Mouse (Mus musculus): ENCODE measurements around the gene Ptprd. TPM values are rescaled to one million over a fixed set of nuclear protein-coding genes. Genes with fewer than 3 reads are reported as not detected.

Gene Ptprd
- polyA plus RNA-seq, 1 experiment from 2014 or later: 5.6 TPM

GRCm38 (mm10) chr4:78038401-78038800, 173.4 kb downstream of the Ptprd start:
- no peaks in the 10 kb centered on the region for H3K36me3 ChIP-seq (ENCODE audit: control insufficient read depth, insufficient read depth, low read length)
- 80% methylated on average over 5 of the region's 5 CpGs for WGBS
- no peak overlapping the region for H3K27ac ChIP-seq (replicated peaks)
- TF ChIP-seq CTCF (IDR thresholded peaks at IDR 0.05; ENCODE audit: low read depth) (no peak), EP300 (optimal IDR thresholded peaks at IDR 0.05) (no peak)
- no peak overlapping the region for H3K9ac ChIP-seq (ENCODE audit: low read length)
- ATAC-seq (ENCODE audit: low FRiP score, low TSS enrichment) (no peak), DNase-seq (ENCODE audit: low spot score) (no peak)
- H3K4me1 ChIP-seq (replicated peaks; ENCODE audit: control insufficient read depth, insufficient read depth): no peaks in the 10 kb centered on the region
- H3K9me3 ChIP-seq (ENCODE audit: control insufficient read depth, low read length): no peaks in the 10 kb centered on the region
- H3K4me3 ChIP-seq (ENCODE audit: low read depth, low read length): no peak overlapping the region
- no peaks in the 10 kb centered on the region for H3K27me3 ChIP-seq (ENCODE audit: control insufficient read depth, insufficient read depth, low read length)
- H3K4me2 ChIP-seq (replicated peaks; ENCODE audit: low read depth): no peak overlapping the region

GRCm38 (mm10) chr4:78002065-78002464, 209.7 kb downstream of the Ptprd start:
- no peak overlapping the region for H3K4me3 ChIP-seq (ENCODE audit: low read depth, low read length)
- no peak for TF ChIP-seq EP300 (optimal IDR thresholded peaks at IDR 0.05)
- TF ChIP-seq CTCF (IDR thresholded peaks at IDR 0.05; ENCODE audit: low read depth): no peak
- 61% methylated on average over 1 of the region's 1 CpGs for WGBS
- no peak overlapping the region for H3K4me2 ChIP-seq (replicated peaks; ENCODE audit: low read depth)
- H3K4me1 ChIP-seq (replicated peaks; ENCODE audit: control insufficient read depth, insufficient read depth): no peaks in the 10 kb centered on the region
- H3K27ac ChIP-seq (replicated peaks): no peak overlapping the region
- no peak overlapping the region for H3K9ac ChIP-seq (ENCODE audit: low read length)
- DNase-seq (ENCODE audit: low spot score): no peak
- no peaks in the 10 kb centered on the region for H3K36me3 ChIP-seq (ENCODE audit: control insufficient read depth, insufficient read depth, low read length)
- no peaks in the 10 kb centered on the region for H3K9me3 ChIP-seq (ENCODE audit: control insufficient read depth, low read length)
- no peak for ATAC-seq (ENCODE audit: low FRiP score, low TSS enrichment)
- no peaks in the 10 kb centered on the region for H3K27me3 ChIP-seq (ENCODE audit: control insufficient read depth, insufficient read depth, low read length)

- H3K4me2 ChIP-seq (replicated peaks; ENCODE audit: low read depth): no peak overlapping the region
- H3K36me3 ChIP-seq (ENCODE audit: control insufficient read depth, insufficient read depth, low read length): no peaks in the 10 kb centered on the region
- H3K27me3 ChIP-seq (ENCODE audit: control insufficient read depth, insufficient read depth, low read length): no peaks in the 10 kb centered on the region
- no peaks in the 10 kb centered on the region for H3K9me3 ChIP-seq (ENCODE audit: control insufficient read depth, low read length)
- WGBS: 51% methylated on average over 4 of the region's 4 CpGs
- TF ChIP-seq EP300 (optimal IDR thresholded peaks at IDR 0.05) (no peak), CTCF (IDR thresholded peaks at IDR 0.05; ENCODE audit: low read depth) (no peak)
- H3K4me3 ChIP-seq (ENCODE audit: low read depth, low read length): no peak overlapping the region
- no peak for ATAC-seq (ENCODE audit: low FRiP score, low TSS enrichment)
- no peak overlapping the region for H3K27ac ChIP-seq (replicated peaks)
- DNase-seq (ENCODE audit: low spot score): no peak
- H3K9ac ChIP-seq (ENCODE audit: low read length): no peak overlapping the region
- H3K4me1 ChIP-seq (replicated peaks; ENCODE audit: control insufficient read depth, insufficient read depth): no peaks in the 10 kb centered on the region
Measured at GRCm38 (mm10) chr4:77992709-77993108, 219.1 kb downstream of the Ptprd start.

GRCm38 (mm10) chr4:77982094-77982493, 229.7 kb downstream of the Ptprd start:
- no peak for DNase-seq (ENCODE audit: low spot score)
- 86% methylated on average over 4 of the region's 4 CpGs for WGBS
- no peak for TF ChIP-seq EP300 (optimal IDR thresholded peaks at IDR 0.05)
- no peak for TF ChIP-seq CTCF (IDR thresholded peaks at IDR 0.05; ENCODE audit: low read depth)
- Histone ChIP-seq H3K27ac (replicated peaks) (no peak overlapping the region), H3K36me3 (ENCODE audit: control insufficient read depth, insufficient read depth, low read length) (no peaks in the 10 kb centered on the region), H3K9me3 (ENCODE audit: control insufficient read depth, low read length) (no peaks in the 10 kb centered on the region), H3K4me2 (replicated peaks; ENCODE audit: low read depth) (no peak overlapping the region), H3K4me3 (ENCODE audit: low read depth, low read length) (no peak overlapping the region), H3K27me3 (ENCODE audit: control insufficient read depth, insufficient read depth, low read length) (no peaks in the 10 kb centered on the region), H3K9ac (ENCODE audit: low read length) (no peak overlapping the region), H3K4me1 (replicated peaks; ENCODE audit: control insufficient read depth, insufficient read depth) (no peaks in the 10 kb centered on the region)
- ATAC-seq (ENCODE audit: low FRiP score, low TSS enrichment): no peak

GRCm38 (mm10) chr4:77961711-77962110, 250.1 kb downstream of the Ptprd start:
- Histone ChIP-seq H3K4me2 (replicated peaks; ENCODE audit: low read depth) (no peak overlapping the region), H3K27me3 (ENCODE audit: control insufficient read depth, insufficient read depth, low read length) (no peaks in the 10 kb centered on the region), H3K36me3 (ENCODE audit: control insufficient read depth, insufficient read depth, low read length) (no peaks in the 10 kb centered on the region), H3K27ac (replicated peaks) (no peak overlapping the region), H3K4me3 (ENCODE audit: low read depth, low read length) (no peak overlapping the region), H3K9ac (ENCODE audit: low read length) (no peak overlapping the region), H3K9me3 (ENCODE audit: control insufficient read depth, low read length) (no peaks in the 10 kb centered on the region), H3K4me1 (replicated peaks; ENCODE audit: control insufficient read depth, insufficient read depth) (no peaks in the 10 kb centered on the region)
- WGBS: 16% methylated on average over 2 of the region's 2 CpGs
- peak; percentile 72 for TF ChIP-seq CTCF (IDR thresholded peaks at IDR 0.05; ENCODE audit: low read depth)
- TF ChIP-seq EP300 (optimal IDR thresholded peaks at IDR 0.05): no peak
- DNase-seq (ENCODE audit: low spot score) (peak; percentile 13), ATAC-seq (ENCODE audit: low FRiP score, low TSS enrichment) (no peak)

- Histone ChIP-seq H3K4me2 (replicated peaks; ENCODE audit: low read depth) (no peak overlapping the region), H3K36me3 (ENCODE audit: control insufficient read depth, insufficient read depth, low read length) (no peaks in the 10 kb centered on the region), H3K4me1 (replicated peaks; ENCODE audit: control insufficient read depth, insufficient read depth) (no peaks in the 10 kb centered on the region), H3K9me3 (ENCODE audit: control insufficient read depth, low read length) (no peaks in the 10 kb centered on the region), H3K27ac (replicated peaks) (no peak overlapping the region), H3K9ac (ENCODE audit: low read length) (no peak overlapping the region), H3K27me3 (ENCODE audit: control insufficient read depth, insufficient read depth, low read length) (no peaks in the 10 kb centered on the region), H3K4me3 (ENCODE audit: low read depth, low read length) (no peak overlapping the region)
- no peak for DNase-seq (ENCODE audit: low spot score)
- WGBS: 71% methylated on average over 4 of the region's 4 CpGs
- TF ChIP-seq CTCF (IDR thresholded peaks at IDR 0.05; ENCODE audit: low read depth) (no peak), EP300 (optimal IDR thresholded peaks at IDR 0.05) (no peak)
- no peak for ATAC-seq (ENCODE audit: low FRiP score, low TSS enrichment)
Measured at GRCm38 (mm10) chr4:77889489-77889888, 322.3 kb downstream of the Ptprd start.

Measured in stomach, postnatal 0 days (tissue).